Comparison of ENCODE assay signal across 9 mouse cellular contexts in the genomic region with DNA sequence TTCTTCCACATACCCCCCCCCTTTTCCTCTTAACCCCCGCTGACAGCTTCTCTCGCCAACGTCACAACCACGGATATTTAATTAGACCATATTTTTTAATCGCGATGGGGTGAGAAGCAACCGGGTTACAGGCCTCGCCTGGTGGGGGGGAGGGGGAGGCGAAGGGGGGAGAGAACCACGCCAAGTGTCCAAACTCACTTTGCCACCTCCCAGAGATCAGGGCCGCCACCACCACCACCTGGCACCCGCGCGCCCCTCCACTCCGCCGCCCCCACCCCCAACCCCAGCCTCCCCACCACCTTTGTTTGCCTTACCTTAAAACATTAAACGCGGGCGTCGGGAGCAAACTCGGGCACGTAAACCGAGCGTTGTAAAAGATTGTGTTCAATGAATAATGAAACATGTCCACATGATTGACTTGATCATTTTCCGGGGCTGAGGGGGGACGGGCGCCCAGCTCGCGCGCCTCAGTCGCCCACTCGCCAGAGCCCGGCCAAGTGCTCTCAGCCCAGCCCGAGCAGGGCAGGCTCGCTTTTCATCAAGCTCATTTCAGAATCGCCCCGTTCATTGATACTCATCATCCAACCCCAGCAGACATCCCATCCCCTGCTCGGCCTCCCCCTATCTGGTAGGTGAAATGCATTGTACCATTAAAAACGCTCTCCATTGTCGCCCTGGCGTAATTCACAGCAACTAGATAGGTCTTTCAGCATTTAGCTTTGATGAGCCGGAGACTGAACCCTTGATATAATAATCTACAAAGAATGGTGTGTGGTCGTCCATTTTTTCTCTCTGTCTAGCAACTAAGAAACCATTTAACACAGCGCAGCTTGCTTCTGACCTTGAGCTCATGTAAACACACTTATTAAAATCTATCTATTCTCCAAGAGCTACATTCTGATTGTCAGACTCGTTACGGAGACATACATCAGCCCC. TPM values are rescaled to one million over a fixed set of nuclear protein-coding genes. Genes with fewer than 3 reads are reported as not detected.
A peak's percentile ranks its signal among the peaks of the same experiment; 100 is the strongest.
DNase-seq lines count a peak whose midpoint lies in the region; ATAC-seq lines count a peak whose summit lies in the region.
"Had no signal": no experiment of that assay in that cellular context is flagged by ENCODE, and none has a peak within 500 bp of the region (broad histone marks: within the 10 kb centered on the region; RNA-seq: fewer than 3 reads in every experiment).

No protein-coding gene starts in this region.

- H3K4me1 ChIP-seq in forebrain, embryonic 10.5 days = peaks cover 69% of the 10 kb centered on the region
- H3K4me1 ChIP-seq in intestine, embryonic 15.5 days (replicated peaks) = peaks cover 22% of the 10 kb centered on the region
- H3K4me1 ChIP-seq in midbrain, embryonic 16.5 days (ENCODE audit: control insufficient read depth, insufficient read depth, low read length) = peaks cover 25% of the 10 kb centered on the region

- H3K27me3 ChIP-seq in forebrain, embryonic 10.5 days (ENCODE audit: poor library complexity, severe bottlenecking) = peaks cover 84% of the 10 kb centered on the region
- peaks cover 60% of the 10 kb centered on the region for H3K27me3 ChIP-seq in intestine, embryonic 15.5 days (replicated peaks)
- H3K27me3 ChIP-seq in midbrain, embryonic 16.5 days (ENCODE audit: control insufficient read depth, insufficient read depth, low read depth, low read length) = peaks cover 2% of the 10 kb centered on the region; the same call in 1 of the 2 replicates
- H3K27me3 ChIP-seq: Patski had no signal

- DNase-seq in layer of hippocampus, adult 18-20 months (ENCODE audit: low spot score in 2 of 2) = peak; percentile 44 to 66
- DNase-seq in layer of hippocampus, adult 11-12 months (ENCODE audit: low spot score) = no peak
- DNase-seq in brain, adult 2 months (ENCODE audit: low read depth, low spot score) = peak; percentile 70
- peak; percentile 68 for DNase-seq in forebrain, embryonic 10.5 days (ENCODE audit: extremely low spot score, low spot score)
- DNase-seq in thymus, adult 18-20 months = no peak

- peak overlapping the region; percentile 50 for H3K9ac ChIP-seq in intestine, embryonic 15.5 days
- peak overlapping the region; percentile 67 for H3K9ac ChIP-seq in midbrain, embryonic 16.5 days (ENCODE audit: low read depth, low read length)

- ATAC-seq in intestine, embryonic 15.5 days = no peak
- ATAC-seq in midbrain, embryonic 16.5 days = peak; percentile 33
- no peak for ATAC-seq in CD4-positive, CD25-positive, alpha-beta regulatory T cell, adult 4 months
- ATAC-seq: Patski had no signal

- peak overlapping the region; percentile 97 for H3K27ac ChIP-seq in forebrain, embryonic 10.5 days
- 0 out of 2 replicates have a peak overlapping the region, but pooled peaks have one; percentile 32 for H3K27ac ChIP-seq in intestine, embryonic 15.5 days
- peak overlapping the region; percentile 86 for H3K27ac ChIP-seq in midbrain, embryonic 16.5 days (ENCODE audit: low read length)

- 0% methylated on average over 45 of the region's 46 CpGs for WGBS in forebrain, embryonic 10.5 days
- WGBS in intestine, embryonic 15.5 days = 1% methylated on average over 44 of the region's 46 CpGs
- 0% methylated on average over 46 of the region's 46 CpGs for WGBS in midbrain, embryonic 16.5 days

- H3K4me2 ChIP-seq in intestine, embryonic 15.5 days (replicated peaks) = peak overlapping the region; percentile 97
- H3K4me2 ChIP-seq in midbrain, embryonic 16.5 days (ENCODE audit: low read length) = peak overlapping the region; percentile 99

- no peaks in the 10 kb centered on the region for H3K36me3 ChIP-seq in forebrain, embryonic 10.5 days (replicated peaks)
- no peaks in the 10 kb centered on the region for H3K36me3 ChIP-seq in intestine, embryonic 15.5 days
- H3K36me3 ChIP-seq in midbrain, embryonic 16.5 days (ENCODE audit: control insufficient read depth, insufficient read depth, low read length) = no peaks in the 10 kb centered on the region

- peak overlapping the region; percentile 77 for H3K4me3 ChIP-seq in forebrain, embryonic 10.5 days
- peak overlapping the region; percentile 50 for H3K4me3 ChIP-seq in intestine, embryonic 15.5 days (replicated peaks)
- peak overlapping the region; percentile 69 for H3K4me3 ChIP-seq in midbrain, embryonic 16.5 days (ENCODE audit: low read depth, low read length)

- H3K9me3 ChIP-seq in forebrain, embryonic 10.5 days = no peaks in the 10 kb centered on the region
- H3K9me3 ChIP-seq in intestine, embryonic 15.5 days = no peaks in the 10 kb centered on the region
- H3K9me3 ChIP-seq in midbrain, embryonic 16.5 days (replicated peaks; ENCODE audit: control insufficient read depth, low read length, poor library complexity, severe bottlenecking) = no peaks in the 10 kb centered on the region

RNA-seq across cellular contexts. Expression of a gene that starts 0.8 kb away (rescaled TPM):
- 10 to 100 TPM; 47.0 to 50.4 TPM for total RNA-seq in layer of hippocampus, adult 18-20 months (2021)
- polyA plus RNA-seq in forebrain, embryonic 10.5 days (2016; fragmentation: Nextera tagmentation; extraction: Ambion mirVana) = 30.5 and 31.5 TPM in 2 replicates
- polyA plus RNA-seq in intestine, embryonic 15.5 days (2015; fragmentation: Nextera tagmentation; extraction: Ambion mirVana) = 9.4 and 10.0 TPM in 2 replicates
- 24.4 and 30.5 TPM in 2 replicates for polyA plus RNA-seq in midbrain, embryonic 16.5 days (2015; fragmentation: Nextera tagmentation; extraction: Ambion mirVana)
- under 1 TPM in 1 of 2 experiments, not detected in 1; 0.42 TPM for polyA plus RNA-seq in CD4-positive, CD25-positive, alpha-beta regulatory T cell, adult 4 months (2017; shearing (Covaris generic))

Comparison
In these comparisons a context has a peak if more than half of its experiments do, and no peak if none do; other contexts are left out.
1. DNase-seq: peak in layer of hippocampus, adult 18-20 months (2 of 2), brain, adult 2 months (single experiment) and forebrain, embryonic 10.5 days (single experiment); none in layer of hippocampus, adult 11-12 months (single experiment) and thymus, adult 18-20 months (0 of 2).
2. H3K27ac ChIP-seq: peak in every context shown above with its lines; median percentile 97 in forebrain, embryonic 10.5 days; 86 in midbrain, embryonic 16.5 days; 32 in intestine, embryonic 15.5 days.
3. Peak in every context shown above with its lines, with median percentiles within 50 percentile points of each other: H3K4me3 ChIP-seq.